In the genomic region with DNA sequence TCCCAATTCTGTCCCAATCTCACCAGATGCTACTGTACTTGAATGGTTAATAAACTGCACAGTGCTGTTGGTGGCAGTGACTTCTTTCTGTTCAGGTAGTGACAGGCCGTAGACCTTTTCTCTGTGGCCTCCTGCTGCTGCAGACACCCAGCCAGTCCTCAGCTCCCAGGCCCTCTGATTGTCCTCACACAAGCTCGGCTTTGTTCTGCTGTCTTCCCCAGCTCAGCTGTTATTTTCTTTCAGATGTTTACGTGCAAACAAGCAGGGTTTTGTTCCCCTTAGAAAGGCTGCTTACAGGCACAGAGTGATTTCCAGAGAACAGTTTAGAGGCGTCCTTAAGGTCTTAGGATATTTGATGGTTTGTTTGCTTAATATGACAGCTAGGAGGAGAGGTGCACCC, we compare ENCODE assay signal across 18 mouse cellular contexts. TPM values are rescaled to one million over a fixed set of nuclear protein-coding genes. Genes with fewer than 3 reads are reported as not detected.
A peak's percentile ranks its signal among the peaks of the same experiment; 100 is the strongest.
DNase-seq lines count a peak whose midpoint lies in the region; ATAC-seq lines count a peak whose summit lies in the region.
"Had no signal": no experiment of that assay in that cellular context is flagged by ENCODE, and none has a peak within 500 bp of the region (broad histone marks: within the 10 kb centered on the region; RNA-seq: fewer than 3 reads in every experiment).

No protein-coding gene starts in this region.

- no peak overlapping the region for H3K4me3 ChIP-seq in hindbrain, embryonic 11.5 days (ENCODE audit: low read depth, low read length)
- H3K4me3 ChIP-seq in hindbrain, embryonic 10.5 days = no peak overlapping the region
- H3K4me3 ChIP-seq in forebrain, embryonic 14.5 days (ENCODE audit: low read depth, low read length) = no peak overlapping the region
- H3K4me3 ChIP-seq in midbrain, embryonic 14.5 days (replicated peaks; ENCODE audit: low read depth, low read length) = no peak overlapping the region
- H3K4me3 ChIP-seq: embryonic facial prominence, embryonic 15.5 days; intestine, embryonic 15.5 days had no signal

- no peak for DNase-seq in hindbrain, embryonic 11.5 days (ENCODE audit: low spot score)
- no peak for DNase-seq in hindbrain, embryonic 10.5 days (ENCODE audit: low spot score)
- peak; percentile 50 for DNase-seq in Muller cell, postnatal 12 days (ENCODE audit: inconsistent ontology term)
- DNase-seq in forebrain, embryonic 14.5 days (ENCODE audit: low spot score) = no peak
- no peak for DNase-seq in midbrain, embryonic 14.5 days
- no peak for DNase-seq in spleen, adult 12 weeks (ENCODE audit: low spot score)
- no peak for DNase-seq in adrenal gland, adult 2 months
- DNase-seq in ovary, postnatal 36 days (ENCODE audit: low spot score) = no peak
- DNase-seq: adrenal gland, postnatal 14 days; cerebellum, postnatal 25 days; heart, postnatal 10 days; liver; lung, adult 2 months; right cerebral cortex, adult 18-20 months; thymus, adult 2 months had no signal

- H3K4me2 ChIP-seq in hindbrain, embryonic 11.5 days (replicated peaks; ENCODE audit: low read depth, low read length) = no peak overlapping the region
- H3K4me2 ChIP-seq in forebrain, embryonic 14.5 days (ENCODE audit: low read length) = no peak overlapping the region
- H3K4me2 ChIP-seq in midbrain, embryonic 14.5 days (ENCODE audit: low read length) = peak overlapping the region; percentile 6
- H3K4me2 ChIP-seq: embryonic facial prominence, embryonic 15.5 days; intestine, embryonic 15.5 days had no signal

- no peak for ATAC-seq in hindbrain, embryonic 11.5 days (ENCODE audit: low FRiP score)
- ATAC-seq in forebrain, embryonic 14.5 days = no peak
- no peak for ATAC-seq in midbrain, embryonic 14.5 days (ENCODE audit: low FRiP score, low TSS enrichment)
- ATAC-seq: intestine, embryonic 15.5 days had no signal

- H3K9ac ChIP-seq in hindbrain, embryonic 11.5 days (ENCODE audit: low read depth, low read length) = no peak overlapping the region
- 0 out of 2 replicates have a peak overlapping the region, but pooled peaks have one; percentile 17 for H3K9ac ChIP-seq in forebrain, embryonic 14.5 days (ENCODE audit: low read length)
- H3K9ac ChIP-seq in midbrain, embryonic 14.5 days (replicated peaks; ENCODE audit: low read length) = no peak overlapping the region
- H3K9ac ChIP-seq: embryonic facial prominence, embryonic 15.5 days; intestine, embryonic 15.5 days had no signal

- no peaks in the 10 kb centered on the region for H3K9me3 ChIP-seq in hindbrain, embryonic 11.5 days (ENCODE audit: control insufficient read depth, low read length)
- no peaks in the 10 kb centered on the region for H3K9me3 ChIP-seq in hindbrain, embryonic 10.5 days
- no peaks in the 10 kb centered on the region for H3K9me3 ChIP-seq in forebrain, embryonic 14.5 days (replicated peaks; ENCODE audit: control insufficient read depth, low read length)
- no peaks in the 10 kb centered on the region for H3K9me3 ChIP-seq in midbrain, embryonic 14.5 days (ENCODE audit: control insufficient read depth, low read length)
- H3K9me3 ChIP-seq: embryonic facial prominence, embryonic 15.5 days; intestine, embryonic 15.5 days had no signal

- WGBS in hindbrain, embryonic 11.5 days = 67% methylated on average over 4 of the region's 4 CpGs
- WGBS in hindbrain, embryonic 10.5 days = 69% methylated on average over 4 of the region's 4 CpGs
- 27% methylated on average over 4 of the region's 4 CpGs for WGBS in forebrain, embryonic 14.5 days
- 56% methylated on average over 4 of the region's 4 CpGs for whole genome bisulfite sequencing in midbrain, embryonic 14.5 days

- H3K4me1 ChIP-seq in hindbrain, embryonic 11.5 days (replicated peaks; ENCODE audit: control insufficient read depth, insufficient read depth, low read length) = no peaks in the 10 kb centered on the region
- H3K4me1 ChIP-seq in hindbrain, embryonic 10.5 days (replicated peaks) = peaks cover 28% of the 10 kb centered on the region
- peaks cover 18% of the 10 kb centered on the region for H3K4me1 ChIP-seq in forebrain, embryonic 14.5 days (ENCODE audit: control insufficient read depth, insufficient read depth, low read length)
- peaks cover 35% of the 10 kb centered on the region for H3K4me1 ChIP-seq in midbrain, embryonic 14.5 days (ENCODE audit: control insufficient read depth, insufficient read depth, low read length)
- H3K4me1 ChIP-seq: embryonic facial prominence, embryonic 15.5 days; intestine, embryonic 15.5 days had no signal

- H3K27ac ChIP-seq in hindbrain, embryonic 11.5 days (ENCODE audit: low read depth, low read length) = peak overlapping the region; percentile 42; the same call in 1 of the 2 replicates
- H3K27ac ChIP-seq in hindbrain, embryonic 10.5 days = no peak overlapping the region
- peak overlapping the region; percentile 60; the same call in 1 of the 2 replicates for H3K27ac ChIP-seq in forebrain, embryonic 14.5 days (ENCODE audit: low read depth, low read length)
- H3K27ac ChIP-seq in midbrain, embryonic 14.5 days (replicated peaks; ENCODE audit: low read depth, low read length) = peak overlapping the region; percentile 67
- H3K27ac ChIP-seq: embryonic facial prominence, embryonic 15.5 days; intestine, embryonic 15.5 days; macrophage had no signal

- peaks cover 20% of the 10 kb centered on the region for H3K36me3 ChIP-seq in hindbrain, embryonic 11.5 days (ENCODE audit: control insufficient read depth, insufficient read depth, low read length)
- peaks cover 71% of the 10 kb centered on the region for H3K36me3 ChIP-seq in hindbrain, embryonic 10.5 days
- H3K36me3 ChIP-seq in forebrain, embryonic 14.5 days (ENCODE audit: control insufficient read depth, insufficient read depth, low read length) = peaks cover 65% of the 10 kb centered on the region
- H3K36me3 ChIP-seq in midbrain, embryonic 14.5 days (ENCODE audit: control insufficient read depth, insufficient read depth, low read length) = peaks cover 66% of the 10 kb centered on the region

- no peaks in the 10 kb centered on the region for H3K27me3 ChIP-seq in hindbrain, embryonic 11.5 days (ENCODE audit: control insufficient read depth, insufficient read depth, low read length)
- no peaks in the 10 kb centered on the region for H3K27me3 ChIP-seq in hindbrain, embryonic 10.5 days (ENCODE audit: insufficient read depth, poor library complexity, severe bottlenecking)
- no peaks in the 10 kb centered on the region for H3K27me3 ChIP-seq in forebrain, embryonic 14.5 days (replicated peaks; ENCODE audit: control insufficient read depth, insufficient read depth, low read length)
- no peaks in the 10 kb centered on the region for H3K27me3 ChIP-seq in midbrain, embryonic 14.5 days (ENCODE audit: control insufficient read depth, insufficient read depth, low read length)
- H3K27me3 ChIP-seq: embryonic facial prominence, embryonic 15.5 days; intestine, embryonic 15.5 days had no signal

RNA-seq across cellular contexts. Expression of a gene that starts 5.6 kb away (rescaled TPM):
- polyA plus RNA-seq in hindbrain, embryonic 11.5 days (2014; fragmentation: Nextera tagmentation; extraction: Ambion mirVana) = 4,486 and 4,492 TPM in 2 replicates
- 2,849 and 3,914 TPM in 2 replicates for polyA plus RNA-seq in hindbrain, embryonic 10.5 days (2016; fragmentation: Nextera tagmentation; extraction: Ambion mirVana)
- polyA plus RNA-seq in forebrain, embryonic 14.5 days (2014; fragmentation: Nextera tagmentation; extraction: Ambion mirVana) = 7,624 and 8,172 TPM in 2 replicates
- 6,974 and 7,359 TPM in 2 replicates for polyA plus RNA-seq in midbrain, embryonic 14.5 days (2014; fragmentation: Nextera tagmentation; extraction: Ambion mirVana)
- 10 to 100 TPM; 28.7 to 31.8 TPM for total RNA-seq in adrenal gland, adult 2 months (2021)
- polyA plus RNA-seq in adrenal gland, adult 2 months (2012; rRNA removed) = 1.3 and 2.4 TPM in 2 replicates

RNA-seq across cellular contexts. Expression of a gene that starts 22.7 kb away (rescaled TPM):
- polyA plus RNA-seq in hindbrain, embryonic 11.5 days (2014; fragmentation: Nextera tagmentation; extraction: Ambion mirVana) = 1.7 and 2.5 TPM in 2 replicates
- 3.1 and 4.3 TPM in 2 replicates for polyA plus RNA-seq in hindbrain, embryonic 10.5 days (2016; fragmentation: Nextera tagmentation; extraction: Ambion mirVana)
- polyA plus RNA-seq in forebrain, embryonic 14.5 days (2014; fragmentation: Nextera tagmentation; extraction: Ambion mirVana) = 4.3 and 6.0 TPM in 2 replicates
- polyA plus RNA-seq in midbrain, embryonic 14.5 days (2014; fragmentation: Nextera tagmentation; extraction: Ambion mirVana) = 6.6 and 14.3 TPM in 2 replicates
- total RNA-seq in adrenal gland, adult 2 months (2021) = 10 to 100 TPM; 30.3 to 78.9 TPM
- polyA plus RNA-seq in adrenal gland, adult 2 months (2012; rRNA removed) = 196 and 204 TPM in 2 replicates

RNA-seq across cellular contexts. Expression of a gene that starts 37.0 kb away (rescaled TPM):
- polyA plus RNA-seq in hindbrain, embryonic 11.5 days (2014; fragmentation: Nextera tagmentation; extraction: Ambion mirVana) = 4.4 and 6.1 TPM in 2 replicates
- 19.3 and 25.9 TPM in 2 replicates for polyA plus RNA-seq in hindbrain, embryonic 10.5 days (2016; fragmentation: Nextera tagmentation; extraction: Ambion mirVana)
- 2.2 and 3.3 TPM in 2 replicates for polyA plus RNA-seq in forebrain, embryonic 14.5 days (2014; fragmentation: Nextera tagmentation; extraction: Ambion mirVana)
- polyA plus RNA-seq in midbrain, embryonic 14.5 days (2014; fragmentation: Nextera tagmentation; extraction: Ambion mirVana) = 0.78 and 1.6 TPM in 2 replicates
- total RNA-seq in adrenal gland, adult 2 months (2021) = 1 to 10 TPM in 1 of 2 experiments, under 1 TPM in 1; 0.29 to 1.5 TPM
- 0.10 and 0.16 TPM in 2 replicates for polyA plus RNA-seq in adrenal gland, adult 2 months (2012; rRNA removed)
- polyA plus RNA-seq: lung, adult 2 months had no signal

Comparison
In these comparisons a context has a peak if more than half of its experiments do, and no peak if none do; other contexts are left out.
1. RNA of a gene that starts 5.6 kb away (polyA plus RNA-seq): 7,624 to 8,172 TPM in forebrain, embryonic 14.5 days, 6,974 to 7,359 TPM in midbrain, embryonic 14.5 days, 4,486 to 4,492 TPM in hindbrain, embryonic 11.5 days and 2,849 to 3,914 TPM in hindbrain, embryonic 10.5 days; 1.3 to 2.4 TPM in adrenal gland, adult 2 months; every median in the first group is over 100 times any median in the second.
2. RNA of a gene that starts 22.7 kb away (polyA plus RNA-seq): 196 to 204 TPM in adrenal gland, adult 2 months; 6.6 to 14.3 TPM in midbrain, embryonic 14.5 days, 3.1 to 4.3 TPM in hindbrain, embryonic 10.5 days, 4.3 to 6.0 TPM in forebrain, embryonic 14.5 days and 1.7 to 2.5 TPM in hindbrain, embryonic 11.5 days; every median in the first group is over 10 times any median in the second.